ENCODE assay signal across 13 mouse cellular contexts in the genomic region with DNA sequence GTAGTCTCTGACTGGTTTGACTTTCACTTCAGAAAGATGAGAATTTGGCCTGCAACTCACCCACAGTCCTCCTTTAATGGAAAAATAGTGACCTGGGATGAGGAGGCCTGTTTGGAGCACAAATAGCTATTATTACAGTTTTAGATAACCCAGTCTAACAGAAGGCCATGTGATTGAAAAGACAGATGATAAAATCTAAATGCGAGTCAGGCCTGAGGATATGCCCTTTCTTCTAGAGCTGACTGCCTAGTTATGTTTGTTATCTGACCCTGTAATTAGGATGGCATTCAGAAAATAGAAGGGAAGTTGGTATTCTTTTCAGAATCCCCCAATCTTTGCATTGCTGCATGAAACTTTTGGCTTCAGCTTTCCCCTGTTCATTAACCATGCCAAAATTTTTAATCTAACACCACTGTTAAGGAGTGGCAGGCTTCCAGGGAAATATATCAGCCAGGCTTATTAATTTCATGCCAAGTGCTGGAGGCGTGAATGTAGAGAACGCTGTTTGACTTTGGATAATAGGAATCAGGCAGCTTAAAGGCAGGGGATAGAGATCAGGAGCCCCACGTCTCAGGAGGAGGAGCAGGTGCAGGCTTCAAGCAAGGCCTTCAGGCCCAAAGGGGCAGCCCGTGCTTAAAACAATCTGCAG.
DNase-seq lines count a peak whose midpoint lies in the region; ATAC-seq lines count a peak whose summit lies in the region.
"Had no signal": no experiment of that assay in that cellular context is flagged by ENCODE, and none has a peak within 500 bp of the region (broad histone marks: within the 10 kb centered on the region; RNA-seq: fewer than 3 reads in every experiment).

No protein-coding gene starts in this region.

- H3K36me3 ChIP-seq in neural tube, embryonic 13.5 days, result no peaks in the 10 kb centered on the region
- H3K36me3 ChIP-seq in neural tube, embryonic 15.5 days, result no peaks in the 10 kb centered on the region
- H3K36me3 ChIP-seq in forebrain, embryonic 12.5 days (replicated peaks), result no peaks in the 10 kb centered on the region
- H3K36me3 ChIP-seq in hindbrain, embryonic 15.5 days, result no peaks in the 10 kb centered on the region
- H3K36me3 ChIP-seq in midbrain, embryonic 13.5 days, result no peaks in the 10 kb centered on the region
- H3K36me3 ChIP-seq: limb, embryonic 12.5 days had no signal

- H3K4me3 ChIP-seq in neural tube, embryonic 13.5 days, result no peak overlapping the region
- no peak overlapping the region for H3K4me3 ChIP-seq in neural tube, embryonic 15.5 days (replicated peaks)
- no peak overlapping the region for H3K4me3 ChIP-seq in forebrain, embryonic 12.5 days (replicated peaks)
- H3K4me3 ChIP-seq in hindbrain, embryonic 15.5 days, result no peak overlapping the region
- H3K4me3 ChIP-seq in midbrain, embryonic 13.5 days (replicated peaks), result no peak overlapping the region
- H3K4me3 ChIP-seq: limb, embryonic 12.5 days; myocyte had no signal

- WGBS in neural tube, embryonic 13.5 days, result 31% methylated on average over 5 of the region's 5 CpGs
- WGBS in neural tube, embryonic 15.5 days, result 29% methylated on average over 5 of the region's 5 CpGs
- WGBS in forebrain, embryonic 12.5 days, result 14% methylated on average over 5 of the region's 5 CpGs
- 25% methylated on average over 5 of the region's 5 CpGs for WGBS in hindbrain, embryonic 15.5 days
- 7% methylated on average over 5 of the region's 5 CpGs for WGBS in midbrain, embryonic 13.5 days

- H3K4me1 ChIP-seq in neural tube, embryonic 13.5 days (replicated peaks), result peaks cover 11% of the 10 kb centered on the region
- peaks cover 9% of the 10 kb centered on the region for H3K4me1 ChIP-seq in neural tube, embryonic 15.5 days
- H3K4me1 ChIP-seq in forebrain, embryonic 12.5 days, result peaks cover 23% of the 10 kb centered on the region
- peaks cover 6% of the 10 kb centered on the region for H3K4me1 ChIP-seq in hindbrain, embryonic 15.5 days (replicated peaks)
- H3K4me1 ChIP-seq in midbrain, embryonic 13.5 days (replicated peaks), result peaks cover 26% of the 10 kb centered on the region
- H3K4me1 ChIP-seq: limb, embryonic 12.5 days had no signal

- peak; percentile 40; the same call in 1 of the 2 replicates for ATAC-seq in neural tube, embryonic 13.5 days (ENCODE audit: low read depth)
- no peak for ATAC-seq in neural tube, embryonic 15.5 days (ENCODE audit: low FRiP score)
- ATAC-seq in forebrain, embryonic 12.5 days (ENCODE audit: low FRiP score), result peak; percentile 60; the same call in 1 of the 2 replicates
- ATAC-seq in hindbrain, embryonic 15.5 days (ENCODE audit: low FRiP score, low read depth), result peak; percentile 75
- ATAC-seq in midbrain, embryonic 13.5 days, result peak; percentile 94
- ATAC-seq in inflammation-experienced regulatory T-cells, adult 6 months, result no peak

- no peaks in the 10 kb centered on the region for H3K9me3 ChIP-seq in neural tube, embryonic 13.5 days
- H3K9me3 ChIP-seq in neural tube, embryonic 15.5 days (replicated peaks), result no peaks in the 10 kb centered on the region
- H3K9me3 ChIP-seq in forebrain, embryonic 12.5 days, result 0 out of 2 replicates have a peak, but pooled peaks cover 4% of the 10 kb centered on the region
- H3K9me3 ChIP-seq in hindbrain, embryonic 15.5 days, result no peaks in the 10 kb centered on the region
- no peaks in the 10 kb centered on the region; the same call in 1 of the 2 replicates for H3K9me3 ChIP-seq in midbrain, embryonic 13.5 days
- H3K9me3 ChIP-seq: limb, embryonic 12.5 days had no signal

- intact Hi-C loops in left cerebral cortex, postnatal 36 days (cut with DNase I), result no loop called here

- H3K4me2 ChIP-seq in neural tube, embryonic 13.5 days, result no peak overlapping the region
- H3K4me2 ChIP-seq in neural tube, embryonic 15.5 days, result no peak overlapping the region
- H3K4me2 ChIP-seq in forebrain, embryonic 12.5 days, result no peak overlapping the region
- no peak overlapping the region for H3K4me2 ChIP-seq in hindbrain, embryonic 15.5 days
- peak overlapping the region; percentile 19; the same call in 1 of the 2 replicates for H3K4me2 ChIP-seq in midbrain, embryonic 13.5 days (replicated peaks)
- H3K4me2 ChIP-seq: limb, embryonic 12.5 days had no signal

- no peaks in the 10 kb centered on the region for H3K27me3 ChIP-seq in neural tube, embryonic 13.5 days
- H3K27me3 ChIP-seq in neural tube, embryonic 15.5 days (replicated peaks), result no peaks in the 10 kb centered on the region
- 0 out of 2 replicates have a peak, but pooled peaks cover under 1% of the 10 kb centered on the region for H3K27me3 ChIP-seq in forebrain, embryonic 12.5 days
- H3K27me3 ChIP-seq in hindbrain, embryonic 15.5 days, result no peaks in the 10 kb centered on the region
- no peaks in the 10 kb centered on the region for H3K27me3 ChIP-seq in midbrain, embryonic 13.5 days
- H3K27me3 ChIP-seq: limb, embryonic 12.5 days had no signal

- no peak overlapping the region for H3K27ac ChIP-seq in neural tube, embryonic 13.5 days (replicated peaks)
- H3K27ac ChIP-seq in neural tube, embryonic 15.5 days (replicated peaks), result no peak overlapping the region
- H3K27ac ChIP-seq in forebrain, embryonic 12.5 days, result no peak overlapping the region
- H3K27ac ChIP-seq in hindbrain, embryonic 15.5 days (replicated peaks), result no peak overlapping the region
- peak overlapping the region; percentile 84 for H3K27ac ChIP-seq in midbrain, embryonic 13.5 days
- H3K27ac ChIP-seq: kidney, postnatal 0 days; limb, embryonic 12.5 days had no signal

- no peak overlapping the region for H3K9ac ChIP-seq in neural tube, embryonic 13.5 days
- H3K9ac ChIP-seq in neural tube, embryonic 15.5 days (replicated peaks), result no peak overlapping the region
- H3K9ac ChIP-seq in forebrain, embryonic 12.5 days, result no peak overlapping the region
- no peak overlapping the region for H3K9ac ChIP-seq in hindbrain, embryonic 15.5 days
- H3K9ac ChIP-seq in midbrain, embryonic 13.5 days (replicated peaks), result no peak overlapping the region
- H3K9ac ChIP-seq: limb, embryonic 12.5 days had no signal

- no peak for DNase-seq in left cerebral cortex, postnatal 36 days (ENCODE audit: low spot score in 2 of 2)
- no peak for DNase-seq in cerebellum, adult 18-20 months
- DNase-seq: spleen, adult 18-20 months; thymus, postnatal 25 days had no signal

Comparison
In these comparisons a context has a peak if more than half of its experiments do, and no peak if none do; other contexts are left out.
1. ATAC-seq: peak in neural tube, embryonic 13.5 days (single experiment), forebrain, embryonic 12.5 days (single experiment), hindbrain, embryonic 15.5 days (single experiment) and midbrain, embryonic 13.5 days (single experiment); none in neural tube, embryonic 15.5 days (single experiment) and inflammation-experienced regulatory T-cells, adult 6 months (single experiment).